Mouse (Mus musculus) MN1 (cell line): ENCODE measurements around the gene Ttbk2.

Source experiments
- DNase-seq: peaks from one replicate; pipeline ENCODE4 v3.0.0-alpha.2; 2016; ENCODE audit warnings: low spot score

Ttbk2 gene

GRCm38 (mm10) chr2:120745496-120745895 is 104.9 kb downstream of the Ttbk2 start:
- no peak for DNase-seq

- peak; percentile 11 for DNase-seq
Observed at GRCm38 (mm10) chr2:120731877-120732530, 118.4 kb downstream of the Ttbk2 start.

- peak; percentile 93 for DNase-seq
Observed at GRCm38 (mm10) chr2:120731167-120731862, 119.1 kb downstream of the Ttbk2 start.

GRCm38 (mm10) chr2:120730639-120731166 is 119.7 kb downstream of the Ttbk2 start:
- DNase-seq, result peak; percentile 16

- no peak for DNase-seq
Observed at GRCm38 (mm10) chr2:120729775-120730585, 120.4 kb downstream of the Ttbk2 start.

GRCm38 (mm10) chr2:120724176-120724575 is 126.2 kb downstream of the Ttbk2 start:
- no peak for DNase-seq

GRCm38 (mm10) chr2:120723621-120724020 is 126.8 kb downstream of the Ttbk2 start:
- DNase-seq, result no peak

GRCm38 (mm10) chr2:120722491-120722890 is 127.9 kb downstream of the Ttbk2 start:
- DNase-seq, result no peak

- no peak for DNase-seq
Observed at GRCm38 (mm10) chr2:120721911-120722310, 128.5 kb downstream of the Ttbk2 start.

- DNase-seq, result no peak
Observed at GRCm38 (mm10) chr2:120720821-120721220, 129.6 kb downstream of the Ttbk2 start.

- DNase-seq, result no peak
Observed at GRCm38 (mm10) chr2:120718496-120718895, 131.9 kb downstream of the Ttbk2 start.

GRCm38 (mm10) chr2:120713441-120713840 is 137.0 kb downstream of the Ttbk2 start:
- no peak for DNase-seq

- peak; percentile 14 for DNase-seq
Observed at GRCm38 (mm10) chr2:120710948-120711347, 139.5 kb downstream of the Ttbk2 start.

- DNase-seq, result no peak
Observed at GRCm38 (mm10) chr2:120710154-120710553, 140.2 kb downstream of the Ttbk2 start.

- DNase-seq, result no peak
Observed at GRCm38 (mm10) chr2:120707041-120707440, 143.4 kb downstream of the Ttbk2 start.

- DNase-seq, result no peak
Observed at GRCm38 (mm10) chr2:120702675-120703074, 147.7 kb downstream of the Ttbk2 start.

GRCm38 (mm10) chr2:120700379-120700885 is 150.0 kb downstream of the Ttbk2 start:
- no peak for DNase-seq

GRCm38 (mm10) chr2:120697767-120698166 is 152.6 kb downstream of the Ttbk2 start:
- DNase-seq, result no peak
